Mouse (Mus musculus) common myeloid progenitor, adult 5-6 weeks (primary cell): ENCODE measurements around the gene Padi2. TPM values are rescaled to one million over a fixed set of nuclear protein-coding genes. Genes with fewer than 3 reads are reported as not detected.
A peak's percentile ranks its signal among the peaks of the same experiment; 100 is the strongest.

ENCODE experiments used
- ATAC-seq: replicated peaks from 2 replicates; pipeline ENCODE4 v1.8.0; 2016; ENCODE audit warnings: low read depth, mild to moderate bottlenecking, moderate TSS enrichment, inconsistent platforms; ENCODE audit not compliant: poor library complexity, severe bottlenecking
- total RNA-seq: library from RNA; stranded (forward); fragments of 200-1000, 187-1606 nt; gene quantifications from 2 replicates; pipeline ENCODE4 v1.2.3, GENCODE M21; 2017

Gene Padi2
- total RNA-seq, 1 experiment from 2014 or later = 17.0 TPM

GRCm38 (mm10) chr4:140880207-140880606 is 25.9 kb upstream of the Padi2 start:
- no peak for ATAC-seq

- no peak for ATAC-seq
Observed at GRCm38 (mm10) chr4:140881026-140881670, 25.0 kb upstream of the Padi2 start.

DNA sequence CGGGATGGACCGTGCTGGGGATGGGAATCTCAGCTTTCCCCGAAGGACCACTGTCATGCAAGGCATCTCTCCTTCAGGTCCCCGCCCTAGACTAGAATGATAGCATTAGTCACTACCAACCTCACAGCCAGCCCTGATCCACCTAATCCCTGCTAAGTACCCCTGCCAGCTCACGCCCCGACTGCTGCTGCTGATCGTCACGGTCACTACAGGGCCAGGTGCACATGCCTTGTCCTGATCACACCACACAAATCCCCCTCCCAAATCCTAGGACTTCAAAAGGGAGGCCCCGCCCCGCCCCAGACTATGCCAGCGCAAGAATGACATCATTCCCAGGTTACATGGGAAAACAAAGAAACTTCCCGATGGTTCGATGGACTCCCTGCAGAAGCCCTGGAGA is 24.4 kb upstream of the Padi2 start:
- ATAC-seq = no peak

DNA sequence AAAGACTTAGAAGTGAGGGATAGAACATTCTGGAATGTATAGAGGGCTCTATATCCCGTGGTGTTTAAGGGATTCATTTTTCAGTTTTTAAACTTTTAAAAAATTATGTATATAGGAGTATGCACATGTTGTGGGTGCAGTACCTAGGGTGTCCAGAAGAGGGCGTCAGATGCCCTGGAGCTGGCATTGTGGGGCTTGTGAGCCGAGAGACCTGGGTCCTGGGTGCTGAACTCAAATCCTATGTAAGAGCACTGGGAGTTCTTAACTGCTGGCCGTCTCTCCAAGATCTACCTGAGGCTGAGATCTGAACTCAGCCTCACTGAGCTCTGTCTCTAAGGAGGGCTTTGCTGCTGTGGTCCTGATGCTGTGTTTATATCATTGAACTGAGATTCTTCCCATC is 23.8 kb upstream of the Padi2 start:
- ATAC-seq = no peak

DNA sequence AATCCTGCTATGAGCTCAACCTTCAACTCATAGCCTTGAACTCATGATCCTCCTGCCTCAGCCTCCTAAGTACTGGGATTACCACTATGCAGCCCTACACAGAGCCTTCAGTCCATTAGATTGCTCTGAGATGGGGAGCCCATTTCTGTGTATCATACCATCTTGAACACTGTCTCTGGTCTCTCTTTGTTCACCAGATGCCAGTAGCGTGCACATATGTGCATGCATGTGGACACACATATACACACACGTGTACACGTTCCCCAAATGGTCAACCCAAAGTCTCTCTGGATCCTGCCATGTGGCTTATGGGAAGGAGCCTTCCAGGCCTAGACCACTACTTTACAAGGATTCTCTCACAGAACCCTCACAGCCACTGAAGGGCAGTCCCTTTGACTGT is 23.2 kb upstream of the Padi2 start:
- ATAC-seq = no peak

GRCm38 (mm10) chr4:140883852-140884251 is 22.3 kb upstream of the Padi2 start:
- ATAC-seq = no peak

DNA sequence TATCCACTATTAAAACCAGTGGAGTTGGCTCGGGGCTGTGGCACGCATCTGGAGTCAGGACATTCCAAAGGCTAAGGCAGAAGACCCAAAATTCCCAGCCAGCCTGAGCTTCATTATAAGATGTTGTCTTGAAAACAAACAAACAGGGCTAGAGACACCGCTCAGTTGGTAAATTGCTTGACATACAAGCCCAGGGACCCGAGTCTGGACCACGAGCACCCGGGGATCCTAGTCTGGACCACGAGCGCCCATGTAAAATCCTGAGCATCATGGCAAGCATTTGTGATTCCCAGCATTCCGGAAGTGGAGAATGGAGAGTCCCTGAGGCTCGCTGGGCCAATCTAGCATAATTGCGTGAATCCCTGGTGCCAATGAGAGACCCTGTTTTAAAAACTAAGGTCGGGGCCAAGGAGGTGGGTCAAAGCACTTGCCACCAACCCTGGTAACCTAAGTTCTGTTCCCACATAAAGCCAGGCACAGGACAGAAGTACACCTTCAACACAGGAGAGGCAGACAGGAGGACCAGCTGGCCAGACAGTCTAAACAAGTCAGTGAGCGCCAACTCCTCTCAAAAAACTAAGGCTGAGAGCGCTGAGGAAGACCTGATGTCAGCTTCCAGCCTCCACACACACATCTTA is 14.5 kb upstream of the Padi2 start:
- ATAC-seq = no peak

- ATAC-seq = no peak
Observed at GRCm38 (mm10) chr4:140892163-140892530, 14.0 kb upstream of the Padi2 start.

- ATAC-seq = peak; percentile 33
Observed at GRCm38 (mm10) chr4:140904776-140905425, 1.2 kb upstream of the Padi2 start.

- peak; percentile 55 for ATAC-seq
Observed at GRCm38 (mm10) chr4:140905426-140905871, 695 bp upstream of the Padi2 start.

DNA sequence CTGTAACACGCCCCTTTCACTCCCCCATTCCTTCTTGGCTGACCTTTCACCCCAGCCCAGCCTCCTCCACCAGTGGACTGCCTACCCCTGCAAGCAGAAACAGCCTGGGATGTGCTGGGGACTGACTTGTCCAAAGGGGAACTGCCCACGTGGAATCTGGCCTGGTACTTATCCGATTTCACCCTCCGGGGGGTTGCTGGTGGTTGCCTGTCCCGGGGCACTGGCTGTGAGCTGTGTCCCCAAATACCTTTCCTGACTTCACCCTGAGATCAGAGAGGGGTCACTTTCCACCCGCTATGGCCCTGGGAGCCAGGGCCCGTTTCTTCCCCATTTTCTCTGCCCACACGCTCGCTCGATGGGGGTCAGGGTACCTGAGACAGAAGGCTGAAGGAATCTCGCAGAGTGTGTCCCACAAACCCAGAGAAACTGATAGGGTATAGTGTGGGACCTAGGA is 710 bp downstream of the Padi2 start:
- ATAC-seq = no peak

DNA sequence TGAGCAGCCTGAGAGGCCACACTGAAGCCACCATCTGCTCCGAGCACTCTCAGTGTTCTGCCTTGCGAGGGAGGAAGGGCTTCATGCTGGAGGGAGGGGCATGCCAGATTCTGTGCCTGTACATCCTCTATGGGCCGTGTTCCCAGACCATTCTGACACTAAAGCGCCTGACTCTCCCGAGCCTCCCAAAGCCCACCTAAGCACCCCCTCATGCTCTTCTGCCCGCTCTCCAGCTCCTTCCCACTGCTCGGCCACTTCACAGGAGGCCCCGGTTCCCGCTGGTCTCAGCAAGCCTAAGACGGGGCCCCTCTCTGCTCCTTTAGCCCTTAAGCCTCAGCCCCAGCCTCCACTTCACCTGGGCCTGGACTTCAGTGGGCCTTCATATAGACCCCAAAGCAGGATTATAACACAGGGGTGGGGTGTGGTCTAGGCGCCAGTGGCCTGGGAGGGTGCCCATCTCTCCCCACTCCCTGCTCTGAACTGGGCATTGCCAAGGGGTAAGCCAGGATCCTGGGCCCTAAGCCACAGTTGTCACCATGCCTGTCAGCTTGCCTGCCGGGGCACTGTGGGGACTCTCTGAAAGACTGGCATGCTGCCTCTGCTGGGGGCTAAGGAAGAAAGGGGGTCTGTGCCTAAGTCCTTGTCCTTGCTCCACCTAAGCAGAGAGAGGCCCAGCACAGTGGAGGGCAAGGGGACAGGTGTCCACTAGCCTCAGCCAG is 1.3 kb downstream of the Padi2 start:
- no peak for ATAC-seq

DNA sequence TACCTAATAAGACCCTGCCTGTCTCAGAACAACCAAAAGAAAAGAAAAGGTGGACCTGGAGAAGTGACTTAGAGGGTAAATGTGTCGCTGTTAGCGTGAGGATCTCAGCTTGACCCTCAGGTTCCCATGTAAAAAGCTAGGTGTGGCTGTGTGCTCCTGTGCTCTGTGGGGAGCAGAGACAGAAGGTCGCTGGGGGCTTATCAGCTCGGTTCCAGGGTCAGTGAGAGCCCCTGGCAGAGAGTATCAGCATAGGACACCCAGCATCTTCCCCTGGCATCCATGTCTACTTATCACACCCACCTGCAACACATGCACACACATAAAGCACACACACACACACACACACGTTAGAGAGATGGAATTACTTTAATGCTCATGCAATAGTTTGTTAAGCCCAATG is 2.5 kb downstream of the Padi2 start:
- no peak for ATAC-seq

DNA sequence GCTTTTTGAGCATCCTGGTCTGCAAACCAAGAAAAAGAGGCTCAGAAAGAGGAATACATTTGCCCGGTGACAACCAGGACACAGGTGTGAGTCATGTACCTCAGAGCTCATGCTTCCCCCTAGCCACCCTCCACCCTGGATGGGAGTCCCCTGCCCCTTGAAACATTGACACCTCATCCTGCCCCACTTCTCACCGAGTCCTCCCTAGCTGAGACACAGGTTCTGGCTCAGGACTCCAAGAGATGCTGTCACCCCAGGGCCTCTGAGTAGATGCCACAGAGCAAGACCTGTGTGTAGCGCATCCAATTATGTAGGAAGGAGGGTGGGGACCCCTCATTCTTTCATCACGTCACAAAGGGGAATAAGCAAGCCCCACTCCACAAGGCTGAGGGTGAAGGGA is 3.4 kb downstream of the Padi2 start:
- no peak for ATAC-seq

GRCm38 (mm10) chr4:140910661-140911310 is 4.6 kb downstream of the Padi2 start:
- ATAC-seq = no peak

- ATAC-seq = no peak
Observed at GRCm38 (mm10) chr4:140911416-140911815, 5.3 kb downstream of the Padi2 start.

DNA sequence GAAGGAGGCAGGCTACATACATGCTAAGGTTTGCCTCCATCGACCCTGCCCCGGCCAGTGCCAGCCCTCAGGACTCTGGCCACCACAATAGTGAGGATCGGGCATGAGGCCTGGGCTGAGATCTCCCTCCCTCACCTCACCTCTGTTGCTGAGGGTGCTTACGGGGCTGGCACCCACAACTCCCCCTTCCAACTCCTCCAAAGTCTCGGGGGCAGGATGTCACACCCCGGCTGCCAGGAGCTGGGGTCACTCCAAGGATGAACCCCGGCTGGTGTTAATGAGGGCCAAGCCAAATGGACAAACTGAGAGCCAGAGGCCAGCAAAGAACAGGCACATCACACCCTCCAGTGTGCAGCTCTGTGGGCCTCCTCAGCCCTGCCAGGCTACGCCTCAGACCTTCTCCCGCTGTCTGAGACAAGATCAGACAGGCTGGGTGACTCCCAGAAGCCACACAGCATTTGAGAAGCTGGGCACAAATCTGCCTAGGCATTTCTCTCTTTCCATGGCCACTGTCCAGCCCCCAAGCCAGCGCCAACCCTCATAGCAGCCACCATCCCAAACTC is 6.2 kb downstream of the Padi2 start:
- no peak for ATAC-seq

- ATAC-seq = no peak
Observed at GRCm38 (mm10) chr4:140913565-140913964, 7.4 kb downstream of the Padi2 start.

DNA sequence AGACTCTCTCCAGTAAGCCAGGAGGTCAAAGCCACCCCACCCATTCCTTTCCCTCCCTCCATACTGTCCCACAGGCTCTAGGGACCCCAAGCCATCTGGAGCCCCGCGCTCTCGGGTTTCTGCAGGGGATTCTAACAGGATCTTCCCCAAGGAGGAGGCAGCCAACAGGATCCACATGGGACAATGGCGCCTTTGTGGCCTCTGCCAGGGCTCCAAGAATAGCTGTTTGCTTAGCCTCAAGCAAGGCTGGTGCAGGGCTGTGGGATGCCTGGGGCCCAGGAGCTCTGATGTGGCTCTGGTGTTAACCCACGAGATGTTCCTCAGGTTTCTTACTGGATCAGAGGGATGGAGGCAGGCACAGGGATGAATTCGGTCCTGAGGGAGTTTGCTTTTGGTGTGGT is 8.6 kb downstream of the Padi2 start:
- no peak for ATAC-seq

DNA sequence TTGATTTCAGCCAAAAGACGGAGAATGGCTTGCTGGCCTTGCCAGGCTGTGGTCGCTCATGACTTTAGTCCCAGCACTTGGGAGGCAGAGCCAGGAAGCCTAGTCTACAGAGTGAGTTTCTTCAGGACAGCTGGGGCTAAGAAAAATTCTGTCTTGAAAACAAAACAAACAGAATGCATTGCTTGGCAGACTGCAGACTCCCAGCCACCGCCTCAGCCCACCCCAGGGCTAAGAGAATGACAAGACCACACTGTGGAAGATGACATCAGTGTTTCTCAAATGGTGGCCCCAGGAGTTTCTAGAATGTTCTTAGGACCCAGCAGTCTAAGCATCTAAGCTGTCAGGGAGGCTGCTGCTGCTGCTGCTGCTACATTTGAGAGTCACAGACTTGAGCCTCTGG is 9.1 kb downstream of the Padi2 start:
- ATAC-seq = no peak
